Mouse (Mus musculus): ENCODE results near the gene Birc6. TPM values are rescaled to one million over a fixed set of nuclear protein-coding genes. Genes with fewer than 3 reads are reported as not detected.

The Birc6 gene
- polyA plus RNA-seq, 2 experiments, result 21.9 to 28.3 TPM

DNA sequence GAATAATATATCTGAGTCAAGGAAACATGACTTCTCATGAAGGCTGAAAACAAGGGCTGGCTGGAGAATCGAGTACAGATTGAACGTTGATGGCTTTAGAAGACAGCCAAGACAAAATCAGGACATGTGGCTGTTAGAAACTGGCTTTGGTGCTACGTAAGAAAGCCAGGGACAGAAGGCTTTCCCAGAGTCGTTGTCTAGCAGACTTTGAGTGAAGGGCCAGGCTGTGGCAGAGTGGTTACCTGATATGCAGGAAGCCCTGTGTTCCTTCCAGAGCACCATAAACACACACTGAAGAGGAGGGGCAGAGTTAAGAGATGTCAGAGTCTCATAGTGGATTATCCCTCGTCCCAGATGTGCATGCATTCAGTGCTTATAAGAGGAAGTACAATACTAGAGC is 49.1 kb downstream of the Birc6 start:
- Histone ChIP-seq H3K27ac (no peak overlapping the region), H3K9ac (replicated peaks) (no peak overlapping the region), H3K4me1 (replicated peaks; ENCODE audit: control insufficient read depth in 2 of 2, insufficient read depth in 2 of 2, low read length in 1 of 2) (no peaks in the 10 kb centered on the region), H3K36me3 (replicated peaks; ENCODE audit: control insufficient read depth, insufficient read depth, low read depth) (peaks cover 19% of the 10 kb centered on the region), H3K4me3 (ENCODE audit: insufficient read depth in 1 of 2, low read depth in 2 of 2, low read length in 2 of 2) (no peak overlapping the region), H3K9me3 (ENCODE audit: control insufficient read depth, low read length) (no peaks in the 10 kb centered on the region), H3K4me2 (ENCODE audit: low read depth) (no peak overlapping the region), H3K27me3 (ENCODE audit: control insufficient read depth, insufficient read depth, low read length) (no peaks in the 10 kb centered on the region)
- TF ChIP-seq CTCF (IDR thresholded peaks at IDR 0.05; ENCODE audit: low read depth) (no peak), EP300 (IDR thresholded peaks at IDR 0.05; ENCODE audit: low read depth) (no peak)
- ATAC-seq (ENCODE audit: insufficient read depth) (no peak), DNase-seq (ENCODE audit: low read depth in 3 of 3, low spot score in 3 of 3) (no peak)
- WGBS (ENCODE audit: insufficient replicate concordance), result 65% methylated on average over 5 of the region's 5 CpGs

DNA sequence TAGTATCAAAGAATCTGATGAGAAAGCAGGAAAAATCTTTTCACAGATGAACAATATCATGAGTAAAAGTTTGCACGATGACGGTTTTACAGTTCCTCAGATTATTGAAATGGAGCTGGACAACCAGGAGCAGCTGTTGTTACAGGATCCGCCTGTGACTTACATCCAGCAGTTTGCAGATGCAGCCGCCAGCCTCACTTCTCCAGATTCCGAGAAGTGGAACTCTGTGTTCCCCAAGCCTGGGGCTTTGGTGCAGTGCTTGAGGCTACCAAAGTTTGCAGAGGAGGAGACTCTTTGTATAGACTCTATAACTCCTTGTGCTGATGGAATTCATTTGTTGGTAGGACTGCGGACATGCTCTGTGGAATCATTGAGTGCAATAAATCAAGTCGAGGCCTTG is 51.5 kb downstream of the Birc6 start:
- Histone ChIP-seq H3K27ac (no peak overlapping the region), H3K9me3 (ENCODE audit: control insufficient read depth, low read length) (no peaks in the 10 kb centered on the region), H3K36me3 (replicated peaks; ENCODE audit: control insufficient read depth, insufficient read depth, low read depth) (peaks cover 19% of the 10 kb centered on the region), H3K4me1 (replicated peaks; ENCODE audit: control insufficient read depth in 2 of 2, insufficient read depth in 2 of 2, low read length in 1 of 2) (no peaks in the 10 kb centered on the region), H3K27me3 (ENCODE audit: control insufficient read depth, insufficient read depth, low read length) (no peaks in the 10 kb centered on the region), H3K4me2 (ENCODE audit: low read depth) (no peak overlapping the region), H3K4me3 (ENCODE audit: insufficient read depth in 1 of 2, low read depth in 2 of 2, low read length in 2 of 2) (no peak overlapping the region), H3K9ac (replicated peaks) (no peak overlapping the region)
- TF ChIP-seq EP300 (IDR thresholded peaks at IDR 0.05; ENCODE audit: low read depth), result no peak
- TF ChIP-seq CTCF (IDR thresholded peaks at IDR 0.05; ENCODE audit: low read depth), result no peak
- ATAC-seq (ENCODE audit: insufficient read depth) (no peak), DNase-seq (ENCODE audit: low read depth in 3 of 3, low spot score in 3 of 3) (no peak)
- 84% methylated on average over 7 of the region's 7 CpGs for WGBS (ENCODE audit: insufficient replicate concordance)

DNA sequence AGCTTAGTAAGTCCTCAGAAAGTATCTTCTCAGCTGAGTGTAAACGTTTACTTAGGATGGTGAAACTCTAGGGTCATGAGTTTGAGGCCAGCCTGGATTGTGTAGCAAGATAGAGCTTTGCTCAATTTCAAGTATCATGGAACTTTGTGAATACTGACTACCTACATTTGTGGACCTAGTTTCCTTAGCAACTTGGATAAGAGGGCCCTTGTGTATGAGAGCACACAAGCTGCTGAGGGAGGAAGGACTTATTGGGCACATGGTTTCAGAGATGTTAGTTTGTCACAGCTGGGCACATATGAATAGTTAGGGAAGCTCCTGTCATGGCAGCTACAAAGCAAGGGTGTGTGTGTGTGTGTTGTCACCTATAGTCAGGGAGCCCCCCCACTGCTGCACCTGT is 52.6 kb downstream of the Birc6 start:
- TF ChIP-seq EP300 (IDR thresholded peaks at IDR 0.05; ENCODE audit: low read depth), result no peak
- TF ChIP-seq CTCF (IDR thresholded peaks at IDR 0.05; ENCODE audit: low read depth), result no peak
- no peaks in the 10 kb centered on the region for H3K4me1 ChIP-seq (replicated peaks; ENCODE audit: control insufficient read depth in 2 of 2, insufficient read depth in 2 of 2, low read length in 1 of 2)
- H3K4me3 ChIP-seq (ENCODE audit: insufficient read depth in 1 of 2, low read depth in 2 of 2, low read length in 2 of 2), result no peak overlapping the region
- no peak overlapping the region for H3K9ac ChIP-seq (replicated peaks)
- WGBS (ENCODE audit: insufficient replicate concordance), result 50% methylated on average over 1 of the region's 1 CpGs
- H3K27me3 ChIP-seq (ENCODE audit: control insufficient read depth, insufficient read depth, low read length), result no peaks in the 10 kb centered on the region
- H3K9me3 ChIP-seq (ENCODE audit: control insufficient read depth, low read length), result no peaks in the 10 kb centered on the region
- ATAC-seq (ENCODE audit: insufficient read depth) (no peak), DNase-seq (ENCODE audit: low read depth in 3 of 3, low spot score in 3 of 3) (no peak)
- peaks cover 19% of the 10 kb centered on the region for H3K36me3 ChIP-seq (replicated peaks; ENCODE audit: control insufficient read depth, insufficient read depth, low read depth)
- H3K4me2 ChIP-seq (ENCODE audit: low read depth), result no peak overlapping the region
- H3K27ac ChIP-seq, result no peak overlapping the region

GRCm38 (mm10) chr17:74586768-74587167 is 58.7 kb downstream of the Birc6 start:
- WGBS (ENCODE audit: insufficient replicate concordance), result 85% methylated on average over 3 of the region's 3 CpGs

GRCm38 (mm10) chr17:74598908-74599307 is 70.8 kb downstream of the Birc6 start:
- Histone ChIP-seq H3K27me3 (ENCODE audit: control insufficient read depth, insufficient read depth, low read length) (no peaks in the 10 kb centered on the region), H3K36me3 (replicated peaks; ENCODE audit: control insufficient read depth, insufficient read depth, low read depth) (peaks cover 18% of the 10 kb centered on the region), H3K9ac (replicated peaks) (no peak overlapping the region), H3K4me1 (replicated peaks; ENCODE audit: control insufficient read depth in 2 of 2, insufficient read depth in 2 of 2, low read length in 1 of 2) (no peaks in the 10 kb centered on the region), H3K4me3 (ENCODE audit: insufficient read depth in 1 of 2, low read depth in 2 of 2, low read length in 2 of 2) (no peak overlapping the region), H3K4me2 (ENCODE audit: low read depth) (no peak overlapping the region), H3K27ac (no peak overlapping the region), H3K9me3 (ENCODE audit: control insufficient read depth, low read length) (no peaks in the 10 kb centered on the region)
- ATAC-seq (ENCODE audit: insufficient read depth) (no peak), DNase-seq (ENCODE audit: low read depth in 3 of 3, low spot score in 3 of 3) (peak in 1 of 3 experiments; percentile 7)
- no peak for TF ChIP-seq CTCF (IDR thresholded peaks at IDR 0.05; ENCODE audit: low read depth)
- TF ChIP-seq EP300 (IDR thresholded peaks at IDR 0.05; ENCODE audit: low read depth), result no peak
- 84% methylated on average over 9 of the region's 9 CpGs for WGBS (ENCODE audit: insufficient replicate concordance)

More at GRCm38 (mm10) chr17:74586768-74587167, 58.7 kb downstream of the Birc6 start:
- Histone ChIP-seq H3K27ac (no peak overlapping the region), H3K9me3 (ENCODE audit: control insufficient read depth, low read length) (no peaks in the 10 kb centered on the region), H3K9ac (replicated peaks) (no peak overlapping the region), H3K4me2 (ENCODE audit: low read depth) (no peak overlapping the region), H3K27me3 (ENCODE audit: control insufficient read depth, insufficient read depth, low read length) (no peaks in the 10 kb centered on the region), H3K36me3 (replicated peaks; ENCODE audit: control insufficient read depth, insufficient read depth, low read depth) (peaks cover 4% of the 10 kb centered on the region), H3K4me3 (ENCODE audit: insufficient read depth in 1 of 2, low read depth in 2 of 2, low read length in 2 of 2) (no peak overlapping the region), H3K4me1 (replicated peaks; ENCODE audit: control insufficient read depth in 2 of 2, insufficient read depth in 2 of 2, low read length in 1 of 2) (no peaks in the 10 kb centered on the region)
- TF ChIP-seq CTCF (IDR thresholded peaks at IDR 0.05; ENCODE audit: low read depth) (no peak), EP300 (IDR thresholded peaks at IDR 0.05; ENCODE audit: low read depth) (no peak)
- no peak for ATAC-seq (ENCODE audit: insufficient read depth)
- no peak for DNase-seq (ENCODE audit: low read depth in 3 of 3, low spot score in 3 of 3)
